Mouse (Mus musculus) lung, postnatal 0 days (tissue): ENCODE measurements around the gene Nlrx1. TPM values are rescaled to one million over a fixed set of nuclear protein-coding genes. Genes with fewer than 3 reads are reported as not detected.

ENCODE experiments used
- ATAC-seq: fragments of 200-750 bp; cut with Nextera tagmentation; 2 replicates; pipeline ENCODE4 v1.8.0; 2017; ENCODE audit warnings: moderate library complexity
- DNase-seq: peaks from one replicate; pipeline ENCODE4 v3.0.0-alpha.2; 2016; ENCODE audit warnings: low spot score
- H3K27ac ChIP-seq: fragments of 300-500 bp; sonication (generic); 2 replicates; pipeline ENCODE4 v1.5.1; 2014; ENCODE audit warnings: antibody characterized with exemption, mild to moderate bottlenecking, low read length, mixed read lengths
- H3K27me3 ChIP-seq: fragments of 300-500 bp; sonication (generic); replicated peaks from 2 replicates; pipeline ENCODE4 v1.6.1; 2014; ENCODE audit warnings: low read length, mixed read lengths; ENCODE audit not compliant: insufficient read depth
- H3K36me3 ChIP-seq: fragments of 300-500 bp; sonication (generic); 2 replicates; pipeline ENCODE4 v1.6.1; 2014; ENCODE audit warnings: low read length, mixed read lengths; ENCODE audit not compliant: insufficient read depth
- H3K4me1 ChIP-seq: fragments of 300-500 bp; sonication (generic); 2 replicates; pipeline ENCODE4 v1.6.1; 2014; ENCODE audit warnings: antibody characterized with exemption, low read depth, low read length, mixed read lengths; ENCODE audit not compliant: insufficient read depth
- H3K4me2 ChIP-seq: fragments of 300-500 bp; sonication (generic); replicated peaks from 2 replicates; pipeline ENCODE4 v1.6.1; 2014; ENCODE audit warnings: low read depth, mild to moderate bottlenecking, low read length, moderate library complexity, mixed read lengths
- H3K4me3 ChIP-seq: fragments of 300-500 bp; sonication (generic); 2 replicates; pipeline ENCODE4 v1.5.1; 2014; ENCODE audit warnings: low read depth, low read length
- H3K9ac ChIP-seq: fragments of 300-500 bp; sonication (generic); replicated peaks from 2 replicates; pipeline ENCODE4 v1.6.1; 2014; ENCODE audit warnings: low read depth, mild to moderate bottlenecking
- H3K9me3 ChIP-seq: fragments of 300-500 bp; sonication (generic); 2 replicates; pipeline ENCODE4 v1.6.1; 2016; ENCODE audit warnings: low read length, mixed read lengths
- CTCF ChIP-seq: IDR thresholded peaks from 2 replicates; pipeline ENCODE4 v1.5.1; 2016; ENCODE audit warnings: antibody characterized with exemption, mild to moderate bottlenecking
- EP300 ChIP-seq: IDR thresholded peaks from 2 replicates; pipeline ENCODE4 v1.6.1; 2016; ENCODE audit warnings: antibody characterized with exemption, mild to moderate bottlenecking, control low read depth
- WGBS: fragments of 180-500 bp; shearing (Covaris S2); extraction: QIAGEN DNeasy Blood & Tissue Kit; methylation state at CpG from one replicate; pipeline ENCODE4 v1.1.7; 2014; 5-methylcytosine and 5-hydroxymethylcytosine counted together
- polyA plus RNA-seq: library from polyadenylated mRNA; unstranded; fragments of >200 nt; fragmentation: Nextera tagmentation; extraction: Ambion mirVana; gene quantifications from 2 replicates; pipeline ENCODE4 v1.2.1, GENCODE M21; 2015

The Nlrx1 gene
- 9.4 and 10.1 TPM in 2 replicates for polyA plus RNA-seq

- Histone ChIP-seq H3K27me3 (no peaks in the 10 kb centered on the region), H3K27ac (peak within 1 kb of the TSS; percentile 92), H3K4me2 (peak within 1 kb of the TSS; percentile 86), H3K36me3 (no peaks in the 10 kb centered on the region), H3K4me1 (peaks cover 7% of the 10 kb centered on the region; the same call in 1 of the 2 replicates), H3K4me3 (peak within 1 kb of the TSS; percentile 56), H3K9ac (peak within 1 kb of the TSS; percentile 95), H3K9me3 (no peaks in the 10 kb centered on the region)
- no peak for TF ChIP-seq CTCF
- no peak for TF ChIP-seq EP300
- DNase-seq (peak; percentile 63), ATAC-seq (peak; percentile 43)
- WGBS = 49% methylated on average over 6 of the region's 6 CpGs
Observed at GRCm38 (mm10) chr9:44268432-44268831, at the start of gene Nlrx1. TSS of gene Nlrx1 (minus strand) at chr9:44268599.

GRCm38 (mm10) chr9:44317452-44317851 lies 49.1 kb upstream of the Nlrx1 start:
- H3K27ac ChIP-seq = no peak overlapping the region
- no peak for TF ChIP-seq EP300
- no peak for TF ChIP-seq CTCF
- no peak overlapping the region for H3K4me3 ChIP-seq
- DNase-seq (no peak), ATAC-seq (no peak)
- H3K4me2 ChIP-seq = 0 out of 2 replicates have a peak overlapping the region, but pooled peaks have one; percentile 8
- H3K9me3 ChIP-seq = no peaks in the 10 kb centered on the region
- H3K27me3 ChIP-seq = no peaks in the 10 kb centered on the region
- H3K9ac ChIP-seq = no peak overlapping the region
- H3K4me1 ChIP-seq = peaks cover 16% of the 10 kb centered on the region
- WGBS = 69% methylated on average over 4 of the region's 4 CpGs
- H3K36me3 ChIP-seq = peaks cover 20% of the 10 kb centered on the region

- Histone ChIP-seq H3K4me3 (no peak overlapping the region), H3K27ac (no peak overlapping the region), H3K27me3 (no peaks in the 10 kb centered on the region), H3K9me3 (no peaks in the 10 kb centered on the region), H3K4me1 (peaks cover 9% of the 10 kb centered on the region; the same call in 1 of the 2 replicates), H3K9ac (no peak overlapping the region), H3K36me3 (peaks cover 20% of the 10 kb centered on the region), H3K4me2 (no peak overlapping the region)
- DNase-seq = no peak
- TF ChIP-seq CTCF = no peak
- no peak for TF ChIP-seq EP300
- 93% methylated on average over 18 of the region's 18 CpGs for WGBS
- no peak for ATAC-seq
Observed at GRCm38 (mm10) chr9:44314910-44315309, 46.5 kb upstream of the Nlrx1 start.

DNA sequence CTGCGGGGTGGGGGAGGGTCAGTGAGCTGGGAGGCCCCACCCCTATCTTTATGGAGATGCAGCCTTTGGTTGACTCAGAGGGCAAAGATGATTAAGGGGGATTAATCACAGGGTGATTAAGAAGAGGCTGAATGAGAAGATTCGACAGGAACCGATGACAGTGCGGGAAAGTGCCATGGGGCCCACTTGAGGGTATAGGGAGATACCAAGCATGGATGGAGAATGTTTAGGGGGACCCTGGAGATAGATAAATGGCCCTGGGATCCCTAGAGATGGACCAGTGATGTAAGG lies 45.8 kb upstream of the Nlrx1 start:
- peaks cover 20% of the 10 kb centered on the region for H3K36me3 ChIP-seq
- H3K9ac ChIP-seq = no peak overlapping the region
- ATAC-seq (no peak), DNase-seq (no peak)
- TF ChIP-seq EP300 = no peak
- TF ChIP-seq CTCF = no peak
- H3K9me3 ChIP-seq = no peaks in the 10 kb centered on the region
- H3K27me3 ChIP-seq = no peaks in the 10 kb centered on the region
- no peak overlapping the region for H3K4me3 ChIP-seq
- no peak overlapping the region for H3K4me2 ChIP-seq
- H3K27ac ChIP-seq = no peak overlapping the region
- peaks cover 9% of the 10 kb centered on the region; the same call in 1 of the 2 replicates for H3K4me1 ChIP-seq
- 69% methylated on average over 4 of the region's 4 CpGs for WGBS

DNA sequence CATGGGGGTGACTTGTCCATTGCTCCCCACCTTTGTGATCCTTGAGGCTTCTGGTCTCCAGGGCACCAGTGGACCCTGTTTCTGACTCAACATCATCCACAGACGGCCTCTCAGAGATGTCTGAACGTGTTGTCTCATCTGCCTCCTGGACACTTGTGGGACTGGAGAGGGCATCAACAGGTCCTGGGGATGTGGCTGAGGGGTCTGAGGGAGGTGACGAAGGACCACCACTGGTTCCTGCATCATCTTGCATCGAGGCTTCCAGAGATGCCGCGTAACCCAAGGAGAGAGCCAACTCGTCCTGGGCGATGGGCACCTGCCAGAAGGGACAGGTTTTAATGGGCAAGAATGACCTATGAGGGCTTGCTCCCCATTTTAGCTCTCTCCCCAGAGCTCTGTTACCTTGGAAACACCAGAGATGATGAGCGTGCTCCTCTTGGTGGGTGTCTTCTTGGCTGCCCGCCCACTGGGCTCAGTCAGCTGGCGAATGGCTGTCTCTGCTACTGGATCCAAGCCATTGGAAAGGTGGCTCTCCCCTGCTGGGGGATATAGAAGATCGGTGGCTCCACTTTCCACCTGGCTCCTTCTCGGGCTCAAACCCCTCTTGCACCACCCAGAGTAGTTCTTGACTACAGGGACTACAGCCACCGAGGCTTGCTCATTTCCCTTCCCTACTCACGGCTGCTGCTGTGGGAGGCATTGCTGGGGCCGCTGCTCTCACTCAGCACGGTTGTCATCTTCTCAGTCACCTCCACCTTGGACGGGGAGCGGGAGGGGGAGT lies 45.3 kb upstream of the Nlrx1 start:
- Histone ChIP-seq H3K36me3 (peaks cover 20% of the 10 kb centered on the region), H3K4me1 (peaks cover 4% of the 10 kb centered on the region; the same call in 1 of the 2 replicates), H3K9me3 (no peaks in the 10 kb centered on the region), H3K4me2 (no peak overlapping the region), H3K9ac (no peak overlapping the region), H3K4me3 (no peak overlapping the region), H3K27ac (no peak overlapping the region), H3K27me3 (no peaks in the 10 kb centered on the region)
- TF ChIP-seq EP300 (no peak), CTCF (no peak)
- DNase-seq (no peak), ATAC-seq (no peak)
- 79% methylated on average over 19 of the region's 19 CpGs for WGBS

DNA sequence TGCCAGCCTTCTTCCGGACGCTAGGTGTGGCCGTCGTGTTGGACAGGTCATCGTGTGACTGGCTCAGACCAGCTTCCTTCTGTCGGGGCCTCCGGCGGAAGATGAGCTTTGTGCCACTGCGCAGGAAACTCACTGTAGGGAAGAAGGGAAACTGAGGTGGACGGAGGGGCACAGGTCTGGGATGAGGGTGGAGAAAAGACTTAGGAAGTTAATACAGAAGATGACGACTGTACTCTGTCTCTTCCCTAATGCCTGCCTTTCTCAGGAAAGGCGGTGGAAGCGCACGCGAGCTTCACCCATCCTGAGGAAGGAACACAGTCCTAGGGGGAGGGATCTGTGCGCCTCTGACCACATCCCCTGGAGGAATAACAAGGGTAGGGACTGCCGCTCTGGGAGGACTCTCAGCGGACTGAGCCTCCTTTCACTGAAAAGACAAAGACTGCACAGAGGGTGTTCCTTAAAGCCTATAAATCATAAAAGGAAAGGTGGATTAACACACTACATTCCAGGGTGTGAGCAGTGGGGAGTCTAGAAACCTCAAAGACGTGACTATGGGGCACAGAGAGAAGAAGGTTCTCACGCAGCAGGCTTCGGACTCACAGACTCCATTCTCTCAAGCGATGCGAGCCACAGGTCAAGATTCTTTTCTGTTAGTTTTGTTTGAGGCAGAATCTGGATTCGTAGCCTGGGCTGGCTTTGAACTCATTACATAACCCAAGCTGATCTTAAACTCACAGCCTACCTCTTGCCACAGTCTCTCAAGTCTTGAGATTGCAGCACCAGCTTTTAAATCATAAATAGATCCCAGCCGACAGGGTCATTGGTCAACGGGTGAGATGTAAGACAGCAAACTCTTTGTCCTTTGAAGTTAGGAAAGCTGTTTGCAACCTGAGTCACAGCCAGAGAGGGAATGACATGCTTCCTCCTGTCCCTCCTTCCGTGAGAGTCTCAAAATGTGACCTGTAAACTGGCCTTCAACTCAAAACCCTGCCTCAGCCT lies 43.0 kb upstream of the Nlrx1 start:
- Histone ChIP-seq H3K27ac (peak overlapping the region; percentile 76), H3K9ac (no peak overlapping the region), H3K36me3 (peaks cover 20% of the 10 kb centered on the region), H3K4me2 (peak overlapping the region; percentile 28; the same call in 1 of the 2 replicates), H3K9me3 (no peaks in the 10 kb centered on the region), H3K4me3 (no peak overlapping the region), H3K4me1 (no peaks in the 10 kb centered on the region), H3K27me3 (no peaks in the 10 kb centered on the region)
- 23% methylated on average over 27 of the region's 27 CpGs for WGBS
- TF ChIP-seq EP300 (peak; percentile 62), CTCF (peak; percentile 39)
- peak; percentile 91 for ATAC-seq
- peak; percentile 49 for DNase-seq
